Mouse (Mus musculus): Measurements from ENCODE around the gene Tnfrsf13c. TPM values are rescaled to one million over a fixed set of nuclear protein-coding genes. Genes with fewer than 3 reads are reported as not detected.

Tnfrsf13c gene
- polyA plus RNA-seq (2015; fragmentation: Nextera tagmentation; extraction: Ambion mirVana) = 0.10 TPM in 1 of 2 replicates, not detected in the other

DNA sequence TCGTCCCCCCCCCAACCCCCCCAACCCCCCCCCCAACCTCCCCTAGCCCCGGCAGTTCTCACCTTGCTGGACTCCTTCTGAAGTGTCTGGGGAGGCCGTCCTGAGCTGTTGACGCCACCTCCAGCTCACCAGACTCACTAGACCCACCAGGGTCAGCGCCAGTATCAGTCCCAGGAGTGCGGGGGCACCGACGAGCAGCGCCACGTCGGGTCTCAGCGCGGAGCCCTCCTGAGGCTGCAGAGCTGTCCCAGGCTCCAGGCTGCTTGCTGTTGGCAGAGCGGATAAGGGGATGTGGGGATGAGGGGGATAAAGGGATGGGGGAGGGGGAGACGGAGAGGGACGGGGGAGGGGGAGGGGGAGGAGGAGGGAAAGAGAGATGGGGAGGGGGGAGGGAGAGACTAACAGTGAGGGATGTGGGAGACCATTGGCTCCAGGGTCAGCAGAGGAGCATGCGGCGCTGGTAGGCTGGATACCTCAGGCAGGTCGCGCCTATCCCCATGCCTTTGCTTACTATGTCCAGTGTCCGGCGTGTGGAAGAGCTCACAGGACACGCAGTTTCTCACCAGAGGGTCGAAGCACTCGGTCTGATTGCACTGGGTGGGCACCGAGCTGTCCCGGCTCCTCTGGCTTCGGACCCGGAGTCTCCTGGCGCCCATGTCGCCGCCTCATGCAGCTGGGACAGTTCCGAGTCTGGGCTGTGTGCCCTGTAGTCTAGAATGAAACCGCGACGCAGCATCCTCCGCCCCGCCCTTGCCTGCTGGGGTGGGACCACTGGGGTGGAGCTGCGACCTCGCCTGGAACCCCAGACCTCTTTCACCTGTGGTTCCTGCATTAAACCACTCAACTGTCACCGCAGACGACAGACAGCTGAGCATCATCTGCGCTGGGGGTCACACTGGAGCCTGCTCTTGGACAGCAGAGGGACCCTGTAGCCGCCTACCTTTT is at the start of gene Tnfrsf13c:
TSS of gene Tnfrsf13c (minus strand) at position 713 of the 945 bp plus-strand sequence.
- ATAC-seq = no peak
- Histone ChIP-seq H3K4me3 (ENCODE audit: low read depth, low read length) (peak within 1 kb of the TSS; percentile 29), H3K27ac (ENCODE audit: low read depth, low read length) (no peak within 1 kb of the TSS), H3K4me1 (replicated peaks; ENCODE audit: control insufficient read depth, insufficient read depth, low read length) (no peaks in the 10 kb centered on the region), H3K36me3 (ENCODE audit: control insufficient read depth, insufficient read depth) (no peaks in the 10 kb centered on the region), H3K27me3 (replicated peaks; ENCODE audit: control insufficient read depth, insufficient read depth, low read length) (peaks cover 29% of the 10 kb centered on the region; the same call in 1 of the 2 replicates), H3K9ac (ENCODE audit: low read depth, low read length) (no peak within 1 kb of the TSS), H3K9me3 (ENCODE audit: control insufficient read depth) (no peaks in the 10 kb centered on the region), H3K4me2 (replicated peaks; ENCODE audit: low read depth) (peak within 1 kb of the TSS; percentile 59)
- 2% methylated on average over 43 of the region's 44 CpGs for WGBS
- TF ChIP-seq CTCF (IDR thresholded peaks at IDR 0.05; ENCODE audit: low read depth) = no peak

GRCm38 (mm10) chr15:82272295-82272694 is 48.1 kb upstream of the Tnfrsf13c start:
- Histone ChIP-seq H3K9me3 (ENCODE audit: control insufficient read depth) (no peaks in the 10 kb centered on the region), H3K4me2 (replicated peaks; ENCODE audit: low read depth) (no peak overlapping the region), H3K27me3 (replicated peaks; ENCODE audit: control insufficient read depth, insufficient read depth, low read length) (peaks cover 58% of the 10 kb centered on the region), H3K27ac (ENCODE audit: low read depth, low read length) (no peak overlapping the region), H3K4me3 (ENCODE audit: low read depth, low read length) (no peak overlapping the region), H3K36me3 (ENCODE audit: control insufficient read depth, insufficient read depth) (no peaks in the 10 kb centered on the region), H3K9ac (ENCODE audit: low read depth, low read length) (no peak overlapping the region), H3K4me1 (replicated peaks; ENCODE audit: control insufficient read depth, insufficient read depth, low read length) (no peaks in the 10 kb centered on the region)
- no peak for TF ChIP-seq CTCF (IDR thresholded peaks at IDR 0.05; ENCODE audit: low read depth)
- ATAC-seq = no peak
- 87% methylated on average over 6 of the region's 6 CpGs for WGBS

DNA sequence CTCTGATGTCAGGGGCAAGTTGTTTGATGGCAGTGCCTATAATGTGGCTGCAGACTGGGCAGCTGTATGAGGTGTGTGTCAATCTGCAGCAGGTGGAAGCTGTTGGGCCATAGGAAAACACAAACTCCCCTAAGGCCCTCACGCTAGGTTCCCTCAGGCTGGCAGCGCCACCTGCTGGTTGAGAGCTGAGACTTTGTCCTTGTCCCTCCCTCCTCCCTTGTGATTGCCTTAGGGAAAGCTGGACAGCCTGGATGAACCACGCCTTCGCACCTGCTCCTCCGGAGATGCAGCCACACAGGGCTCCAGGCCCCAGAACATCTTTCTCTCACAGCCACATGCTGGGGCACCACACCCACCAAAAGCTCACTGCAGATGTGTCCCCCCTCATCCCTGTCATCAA is 47.0 kb upstream of the Tnfrsf13c start:
- peak; percentile 97 for TF ChIP-seq CTCF (IDR thresholded peaks at IDR 0.05; ENCODE audit: low read depth)
- H3K9me3 ChIP-seq (ENCODE audit: control insufficient read depth) = no peaks in the 10 kb centered on the region
- WGBS = 0% methylated on average over 5 of the region's 5 CpGs
- no peaks in the 10 kb centered on the region for H3K4me1 ChIP-seq (replicated peaks; ENCODE audit: control insufficient read depth, insufficient read depth, low read length)
- no peaks in the 10 kb centered on the region for H3K36me3 ChIP-seq (ENCODE audit: control insufficient read depth, insufficient read depth)
- H3K9ac ChIP-seq (ENCODE audit: low read depth, low read length) = no peak overlapping the region
- H3K27me3 ChIP-seq (replicated peaks; ENCODE audit: control insufficient read depth, insufficient read depth, low read length) = peaks cover 47% of the 10 kb centered on the region
- no peak overlapping the region for H3K27ac ChIP-seq (ENCODE audit: low read depth, low read length)
- no peak overlapping the region for H3K4me3 ChIP-seq (ENCODE audit: low read depth, low read length)
- ATAC-seq = 0 out of 2 replicates have a peak, but pooled peaks have one; percentile 39
- H3K4me2 ChIP-seq (replicated peaks; ENCODE audit: low read depth) = no peak overlapping the region

DNA sequence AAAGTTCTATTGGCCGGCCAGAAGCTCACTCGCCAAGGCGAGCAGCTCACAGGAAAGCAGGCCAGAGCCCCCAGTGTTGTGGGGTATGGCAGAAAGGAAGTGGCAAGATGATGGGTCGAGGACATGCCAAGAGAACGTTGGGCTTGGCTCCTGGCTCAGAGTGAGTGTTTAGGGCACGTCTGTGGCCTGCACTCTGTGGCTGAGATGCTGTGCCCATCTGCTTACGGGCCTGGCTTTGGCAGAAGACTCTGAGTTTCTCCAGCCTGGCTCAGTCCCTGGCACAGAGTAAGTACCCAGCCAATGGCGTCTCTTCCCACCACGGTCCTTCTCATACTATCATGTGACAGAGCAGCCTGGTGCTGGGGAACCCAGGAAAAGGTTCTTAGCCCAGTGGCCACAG is 44.6 kb upstream of the Tnfrsf13c start:
- no peaks in the 10 kb centered on the region for H3K4me1 ChIP-seq (replicated peaks; ENCODE audit: control insufficient read depth, insufficient read depth, low read length)
- no peaks in the 10 kb centered on the region for H3K9me3 ChIP-seq (ENCODE audit: control insufficient read depth)
- TF ChIP-seq CTCF (IDR thresholded peaks at IDR 0.05; ENCODE audit: low read depth) = no peak
- 87% methylated on average over 9 of the region's 9 CpGs for WGBS
- ATAC-seq = no peak
- H3K36me3 ChIP-seq (ENCODE audit: control insufficient read depth, insufficient read depth) = no peaks in the 10 kb centered on the region
- no peak overlapping the region for H3K4me2 ChIP-seq (replicated peaks; ENCODE audit: low read depth)
- no peak overlapping the region for H3K27ac ChIP-seq (ENCODE audit: low read depth, low read length)
- no peak overlapping the region for H3K4me3 ChIP-seq (ENCODE audit: low read depth, low read length)
- no peak overlapping the region for H3K9ac ChIP-seq (ENCODE audit: low read depth, low read length)
- peaks cover 23% of the 10 kb centered on the region for H3K27me3 ChIP-seq (replicated peaks; ENCODE audit: control insufficient read depth, insufficient read depth, low read length)

- Histone ChIP-seq H3K9ac (ENCODE audit: low read depth, low read length) (no peak overlapping the region), H3K9me3 (ENCODE audit: control insufficient read depth) (no peaks in the 10 kb centered on the region), H3K4me2 (replicated peaks; ENCODE audit: low read depth) (no peak overlapping the region), H3K4me3 (ENCODE audit: low read depth, low read length) (no peak overlapping the region), H3K27ac (ENCODE audit: low read depth, low read length) (no peak overlapping the region), H3K27me3 (replicated peaks; ENCODE audit: control insufficient read depth, insufficient read depth, low read length) (peaks cover 17% of the 10 kb centered on the region), H3K4me1 (replicated peaks; ENCODE audit: control insufficient read depth, insufficient read depth, low read length) (no peaks in the 10 kb centered on the region), H3K36me3 (ENCODE audit: control insufficient read depth, insufficient read depth) (no peaks in the 10 kb centered on the region)
- ATAC-seq = no peak
- TF ChIP-seq CTCF (IDR thresholded peaks at IDR 0.05; ENCODE audit: low read depth) = no peak
- WGBS = 33% methylated on average over 3 of the region's 3 CpGs
These were observed 44.0 kb upstream of the Tnfrsf13c start for GRCm38 (mm10) chr15:82268185-82268584.

DNA sequence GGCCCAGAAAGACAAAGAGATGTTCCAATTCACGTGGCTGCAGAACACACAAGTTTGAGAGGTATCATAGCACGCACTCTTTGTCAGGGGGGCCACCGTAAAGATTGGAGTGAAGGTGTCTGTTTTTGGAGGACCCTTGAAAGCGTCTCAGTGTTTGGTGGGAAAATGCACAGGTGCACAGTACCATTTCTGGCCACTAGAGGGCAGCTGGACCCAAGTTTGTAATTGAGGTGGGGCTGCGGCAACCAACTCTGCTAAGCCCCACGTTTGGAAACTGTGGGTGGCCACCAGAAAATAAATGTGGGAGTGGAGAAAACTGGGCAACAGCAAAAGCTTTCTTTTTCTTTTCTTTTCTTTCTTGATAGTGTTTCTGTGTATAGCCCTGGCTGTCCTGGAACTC is 42.2 kb upstream of the Tnfrsf13c start:
- H3K9ac ChIP-seq (ENCODE audit: low read depth, low read length) = no peak overlapping the region
- H3K36me3 ChIP-seq (ENCODE audit: control insufficient read depth, insufficient read depth) = no peaks in the 10 kb centered on the region
- 11% methylated on average over 6 of the region's 6 CpGs for WGBS
- peaks cover 3% of the 10 kb centered on the region for H3K27me3 ChIP-seq (replicated peaks; ENCODE audit: control insufficient read depth, insufficient read depth, low read length)
- no peak overlapping the region for H3K27ac ChIP-seq (ENCODE audit: low read depth, low read length)
- no peak overlapping the region for H3K4me2 ChIP-seq (replicated peaks; ENCODE audit: low read depth)
- H3K9me3 ChIP-seq (ENCODE audit: control insufficient read depth) = no peaks in the 10 kb centered on the region
- H3K4me1 ChIP-seq (replicated peaks; ENCODE audit: control insufficient read depth, insufficient read depth, low read length) = no peaks in the 10 kb centered on the region
- ATAC-seq = no peak
- peak; percentile 93 for TF ChIP-seq CTCF (IDR thresholded peaks at IDR 0.05; ENCODE audit: low read depth)
- no peak overlapping the region for H3K4me3 ChIP-seq (ENCODE audit: low read depth, low read length)

Data from intestine, postnatal 0 days (tissue).